In the genomic region with DNA sequence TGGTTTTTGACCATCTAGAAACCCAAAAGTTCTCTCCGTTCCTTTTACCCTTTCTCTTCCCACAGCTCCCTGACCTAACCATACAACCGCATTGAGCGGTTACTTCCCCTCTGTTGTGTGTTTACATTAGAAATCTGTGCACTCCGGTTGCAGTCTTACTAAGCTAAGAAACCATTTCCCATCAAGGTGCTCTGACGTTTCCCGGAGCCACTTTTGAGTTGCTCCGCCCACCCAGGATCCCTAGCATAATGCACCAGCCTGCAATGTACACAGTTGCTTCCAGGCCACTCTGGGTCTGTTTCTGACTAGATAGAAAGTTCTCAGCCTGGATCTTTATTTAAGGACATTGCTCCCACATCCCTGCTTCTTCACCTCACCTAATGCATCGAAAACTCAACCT, we compare ENCODE assay signal across 29 mouse cellular contexts.
DNase-seq lines count a peak whose midpoint lies in the region; ATAC-seq and TF ChIP-seq lines count a peak whose summit lies in the region.
"Had no signal": no experiment of that assay in that cellular context is flagged by ENCODE, and none has a peak within 500 bp of the region (broad histone marks: within the 10 kb centered on the region; RNA-seq: fewer than 3 reads in every experiment).

No protein-coding gene starts in this region.

- TF ChIP-seq CTCF in lung, postnatal 0 days (IDR thresholded peaks at IDR 0.05), result no peak

- no peaks in the 10 kb centered on the region for H3K9me3 ChIP-seq in lung, postnatal 0 days (ENCODE audit: low read length)
- H3K9me3 ChIP-seq in limb, embryonic 10.5 days (replicated peaks), result no peaks in the 10 kb centered on the region
- H3K9me3 ChIP-seq: embryonic facial prominence, embryonic 10.5 days; embryonic facial prominence, embryonic 13.5 days; forebrain, embryonic 13.5 days; G1E; heart, embryonic 10.5 days; heart, embryonic 13.5 days; hindbrain, embryonic 15.5 days had no signal

- no peak for ATAC-seq in lung, postnatal 0 days
- ATAC-seq: forebrain, embryonic 13.5 days; forebrain, embryonic 16.5 days; Patski had no signal

- TF ChIP-seq EP300 in lung, postnatal 0 days (IDR thresholded peaks at IDR 0.05), result no peak

- H3K9ac ChIP-seq in lung, postnatal 0 days (replicated peaks; ENCODE audit: low read depth), result no peak overlapping the region
- H3K9ac ChIP-seq: embryonic facial prominence, embryonic 13.5 days; forebrain, embryonic 13.5 days; heart, embryonic 13.5 days; hindbrain, embryonic 15.5 days had no signal

- no peak overlapping the region for H3K27ac ChIP-seq in lung, postnatal 0 days (ENCODE audit: low read length)
- H3K27ac ChIP-seq in limb, embryonic 10.5 days, result peak overlapping the region; percentile 57; the same call in 1 of the 2 replicates
- H3K27ac ChIP-seq: embryonic facial prominence, embryonic 13.5 days; forebrain, embryonic 13.5 days; heart, adult 2 months; heart, embryonic 10.5 days; heart, embryonic 13.5 days; hindbrain, embryonic 15.5 days had no signal

- H3K27me3 ChIP-seq in lung, postnatal 0 days (replicated peaks; ENCODE audit: insufficient read depth, low read length), result no peaks in the 10 kb centered on the region
- H3K27me3 ChIP-seq in limb, embryonic 10.5 days (ENCODE audit: low read depth, poor library complexity, severe bottlenecking), result no peaks in the 10 kb centered on the region
- H3K27me3 ChIP-seq: CH12.LX; embryonic facial prominence, embryonic 13.5 days; forebrain, embryonic 13.5 days; hindbrain, embryonic 15.5 days; Patski had no signal

- peak; percentile 7 for DNase-seq in lung, postnatal 0 days (ENCODE audit: low spot score)
- DNase-seq in lung, adult 18-20 months, result no peak
- peak; percentile 53 for DNase-seq in R1 (ENCODE audit: low read depth, low spot score)
- peak; percentile 22 for DNase-seq in limb, embryonic 10.5 days (ENCODE audit: low spot score)
- DNase-seq in right cerebral cortex, postnatal 14 days, result no peak
- no peak for DNase-seq in layer of hippocampus, adult 18-20 months (ENCODE audit: low spot score in 2 of 2)
- DNase-seq: adrenal gland, adult 2 months; adrenal gland, postnatal 14 days; B cell, adult 2 months; cerebellum, adult 11 months; cerebellum, adult 2 months; cerebellum, adult 9-11 months; cerebellum, postnatal 25 days; gastrocnemius, postnatal 10 days; gastrocnemius, postnatal 36 days; heart, adult 2 months; heart, postnatal 14 days; heart, postnatal 4 days had no signal

- H3K4me3 ChIP-seq in lung, postnatal 0 days (ENCODE audit: low read depth, low read length), result no peak overlapping the region
- H3K4me3 ChIP-seq in limb, embryonic 10.5 days, result no peak overlapping the region
- H3K4me3 ChIP-seq: embryonic facial prominence, embryonic 10.5 days; embryonic facial prominence, embryonic 13.5 days; erythroblast, embryonic 14.5 days; forebrain, embryonic 13.5 days; heart, adult 2 months; heart, embryonic 10.5 days; heart, embryonic 13.5 days; hindbrain, embryonic 15.5 days had no signal

- H3K36me3 ChIP-seq in lung, postnatal 0 days (ENCODE audit: insufficient read depth, low read length), result no peaks in the 10 kb centered on the region
- no peaks in the 10 kb centered on the region for H3K36me3 ChIP-seq in limb, embryonic 10.5 days
- H3K36me3 ChIP-seq: embryonic facial prominence, embryonic 10.5 days; embryonic facial prominence, embryonic 13.5 days; G1E; heart, embryonic 10.5 days; heart, embryonic 13.5 days; hindbrain, embryonic 15.5 days had no signal

- H3K4me2 ChIP-seq in lung, postnatal 0 days (replicated peaks; ENCODE audit: low read depth, low read length), result no peak overlapping the region
- H3K4me2 ChIP-seq: embryonic facial prominence, embryonic 13.5 days; heart, embryonic 13.5 days; hindbrain, embryonic 15.5 days had no signal

- 52% methylated on average over 8 of the region's 8 CpGs for WGBS in lung, postnatal 0 days
- WGBS in limb, embryonic 10.5 days, result 85% methylated on average over 8 of the region's 8 CpGs

- no peaks in the 10 kb centered on the region for H3K4me1 ChIP-seq in lung, postnatal 0 days (ENCODE audit: insufficient read depth, low read depth, low read length)
- peaks cover 63% of the 10 kb centered on the region for H3K4me1 ChIP-seq in limb, embryonic 10.5 days
- H3K4me1 ChIP-seq: heart, embryonic 10.5 days; hindbrain, embryonic 15.5 days had no signal

Comparison
In these comparisons a context has a peak if more than half of its experiments do, and no peak if none do; other contexts are left out.
1. DNase-seq: peak in lung, postnatal 0 days (single experiment), R1 (single experiment) and limb, embryonic 10.5 days (single experiment); none in lung, adult 18-20 months (0 of 2), right cerebral cortex, postnatal 14 days (single experiment) and layer of hippocampus, adult 18-20 months (0 of 2).